Mouse (Mus musculus) forebrain, embryonic 10.5 days (tissue): ENCODE data around the gene Mcu. TPM values are rescaled to one million over a fixed set of nuclear protein-coding genes. Genes with fewer than 3 reads are reported as not detected.

Source experiments
- DNase-seq: peaks from one replicate; pipeline ENCODE4 v3.0.0-alpha.2; 2017; ENCODE audit warnings: low spot score; ENCODE audit errors: extremely low spot score
- H3K27ac ChIP-seq: fragments of 300-500 bp; sonication (generic); 2 replicates; pipeline ENCODE4 v1.5.1; 2016; ENCODE audit warnings: mild to moderate bottlenecking
- H3K27me3 ChIP-seq: fragments of 300-500 bp; sonication (generic); 2 replicates; pipeline ENCODE4 v1.6.1; 2016; ENCODE audit warnings: mild to moderate bottlenecking; ENCODE audit not compliant: poor library complexity, severe bottlenecking
- H3K36me3 ChIP-seq: fragments of 300-500 bp; sonication (generic); replicated peaks from 2 replicates; pipeline ENCODE4 v1.6.1; 2016; ENCODE audit warnings: mild to moderate bottlenecking, moderate library complexity
- H3K4me1 ChIP-seq: fragments of 300-500 bp; sonication (generic); 2 replicates; pipeline ENCODE4 v1.6.1; 2016
- H3K4me3 ChIP-seq: fragments of 300-500 bp; sonication (generic); 2 replicates; pipeline ENCODE4 v1.5.1; 2016; ENCODE audit warnings: mild to moderate bottlenecking, moderate library complexity
- H3K9me3 ChIP-seq: fragments of 300-500 bp; sonication (generic); 2 replicates; pipeline ENCODE4 v1.6.1; 2016; ENCODE audit warnings: mild to moderate bottlenecking, moderate library complexity
- WGBS: fragments of 180-500 bp; shearing (Covaris S2); methylation state at CpG from one replicate; pipeline ENCODE4 v1.1.7; 2016; 5-methylcytosine and 5-hydroxymethylcytosine counted together
- polyA plus RNA-seq: library from polyadenylated mRNA; unstranded; fragments of >200 nt; fragmentation: Nextera tagmentation; extraction: Ambion mirVana; gene quantifications from 2 replicates; pipeline ENCODE4 v1.2.1, GENCODE M21; 2016

Gene Mcu
- polyA plus RNA-seq, 1 experiment from 2014 or later: 19.1 TPM

DNA sequence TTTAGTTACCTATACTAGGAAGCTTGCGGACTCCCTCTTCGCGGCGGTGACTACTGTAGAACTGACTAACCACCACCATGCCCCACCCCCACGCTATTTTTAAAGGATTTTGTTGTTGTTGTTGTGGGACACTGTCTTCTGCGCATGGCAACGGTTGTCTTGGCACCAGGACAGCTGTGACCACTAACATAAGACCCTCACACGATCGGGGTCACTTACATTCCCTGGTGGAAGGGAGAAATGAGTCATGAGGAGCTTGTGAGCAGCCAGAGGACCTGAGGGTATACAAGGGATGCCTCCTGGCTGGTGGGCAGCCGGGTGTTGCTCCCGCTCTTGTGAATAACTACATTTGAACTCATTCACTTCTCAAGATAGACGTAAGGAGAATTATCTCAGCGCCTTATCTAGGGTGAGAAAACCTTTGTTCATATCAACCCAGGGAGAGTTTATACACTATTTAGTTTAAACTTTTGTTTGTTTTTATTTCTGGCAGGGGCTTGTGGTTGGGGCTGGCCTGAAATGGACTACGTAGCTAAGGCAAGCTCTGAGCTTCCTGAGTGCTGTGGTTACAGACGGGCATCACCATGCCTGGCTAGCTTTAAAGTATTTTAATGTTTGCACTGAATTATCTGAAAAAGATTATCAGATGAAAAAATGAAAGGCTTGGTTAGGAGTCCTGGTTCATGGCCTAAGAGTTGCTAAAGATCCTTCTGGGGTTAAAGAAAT lies 101.6 kb downstream of the Mcu start:
- Histone ChIP-seq H3K9me3 (no peaks in the 10 kb centered on the region; the same call in 1 of the 2 replicates), H3K27ac (no peak overlapping the region)
- 90% methylated on average over 15 of the region's 15 CpGs for WGBS

DNA sequence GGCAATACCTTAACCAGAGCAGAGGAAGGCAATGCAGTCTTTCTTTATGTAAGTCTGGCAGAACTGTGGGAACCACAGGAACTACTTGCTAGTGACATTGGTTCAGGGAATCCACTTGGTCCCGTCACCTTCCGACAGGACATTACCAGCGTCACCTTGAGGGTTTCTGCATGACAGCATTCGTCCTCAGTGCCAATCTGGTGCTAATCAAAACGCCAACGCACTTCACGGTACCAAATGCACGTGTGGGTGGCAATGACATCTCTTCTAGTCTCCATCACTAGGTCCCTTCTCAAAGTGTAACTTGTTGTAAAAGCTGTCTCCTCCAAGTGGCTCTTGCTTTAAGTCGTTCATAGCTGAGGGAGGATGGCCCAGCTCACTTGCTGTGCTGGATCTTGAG lies 104.3 kb downstream of the Mcu start:
- 92% methylated on average over 9 of the region's 9 CpGs for WGBS
- Histone ChIP-seq H3K4me3 (no peak overlapping the region), H3K27me3 (no peaks in the 10 kb centered on the region), H3K4me1 (peaks cover 27% of the 10 kb centered on the region), H3K36me3 (no peaks in the 10 kb centered on the region), H3K27ac (no peak overlapping the region), H3K9me3 (no peaks in the 10 kb centered on the region)
- no peak for DNase-seq

More for the DNA sequence above, 101.6 kb downstream of the Mcu start:
- Histone ChIP-seq H3K36me3 (no peaks in the 10 kb centered on the region), H3K4me3 (no peak overlapping the region), H3K4me1 (peaks cover 27% of the 10 kb centered on the region), H3K27me3 (no peaks in the 10 kb centered on the region)
- DNase-seq: no peak

DNA sequence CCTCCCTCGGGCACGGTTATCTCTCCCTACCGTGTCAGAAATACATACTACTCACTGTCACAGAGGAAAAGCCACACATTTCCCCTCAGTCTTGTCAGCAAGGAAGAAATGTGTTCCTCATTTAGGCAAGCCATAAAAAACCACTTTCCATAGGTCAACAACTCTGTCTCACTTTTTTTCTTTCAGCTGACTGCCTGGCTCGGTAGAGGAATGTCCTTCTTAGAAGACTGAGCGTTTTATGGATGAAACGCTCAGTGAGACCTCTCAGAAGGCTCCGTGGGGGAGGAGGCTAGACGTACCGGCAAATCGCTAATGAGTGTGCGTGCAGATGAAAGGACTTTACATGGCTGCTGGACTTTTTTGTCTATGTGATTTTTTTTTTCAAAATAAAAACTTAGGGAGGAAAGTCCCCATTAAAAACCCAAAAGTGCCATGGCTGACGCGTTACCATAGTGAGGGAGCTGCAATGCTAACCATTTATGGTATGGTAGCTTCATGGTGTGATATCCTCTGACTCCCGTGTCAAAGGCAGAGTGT lies 105.0 kb downstream of the Mcu start:
- Histone ChIP-seq H3K27ac (no peak overlapping the region), H3K4me1 (peaks cover 27% of the 10 kb centered on the region), H3K4me3 (no peak overlapping the region), H3K36me3 (no peaks in the 10 kb centered on the region), H3K9me3 (no peaks in the 10 kb centered on the region), H3K27me3 (no peaks in the 10 kb centered on the region)
- no peak for DNase-seq
- 70% methylated on average over 14 of the region's 14 CpGs for WGBS

DNA sequence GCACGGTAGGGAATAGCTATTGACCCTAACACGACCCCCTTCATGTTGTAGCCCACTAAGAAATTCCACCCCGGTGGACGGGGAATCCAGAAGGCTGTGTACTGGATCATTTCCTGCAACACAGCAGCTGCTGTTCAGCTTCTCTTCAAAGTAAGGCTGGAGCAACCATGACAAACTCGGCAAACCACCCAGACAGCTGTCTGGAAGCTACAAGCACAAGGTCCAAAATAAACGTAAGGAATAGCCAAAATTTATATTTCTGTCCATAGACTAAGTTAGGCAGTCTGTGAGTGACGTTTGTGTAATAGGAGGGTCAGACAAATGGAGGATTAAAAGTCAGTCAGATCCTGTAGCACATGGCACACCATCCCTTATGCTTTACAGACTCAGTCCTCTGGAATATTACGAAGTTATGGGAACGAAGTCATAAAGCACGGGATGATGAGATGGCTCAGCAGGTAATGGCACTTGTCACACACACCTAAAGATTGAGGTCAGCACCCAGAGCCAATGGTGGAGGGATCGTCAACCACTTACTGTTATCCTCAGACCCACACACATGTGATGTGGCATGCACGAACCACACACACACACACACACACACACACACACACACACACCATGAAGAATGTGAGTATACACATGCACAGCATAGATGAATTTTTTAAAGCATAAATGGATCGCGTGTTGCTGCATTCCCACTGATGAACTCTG lies 105.6 kb downstream of the Mcu start:
- Histone ChIP-seq H3K27ac (no peak overlapping the region), H3K36me3 (no peaks in the 10 kb centered on the region), H3K4me3 (no peak overlapping the region), H3K9me3 (no peaks in the 10 kb centered on the region), H3K4me1 (peaks cover 27% of the 10 kb centered on the region), H3K27me3 (no peaks in the 10 kb centered on the region)
- DNase-seq: no peak
- WGBS: 87% methylated on average over 14 of the region's 14 CpGs

DNA sequence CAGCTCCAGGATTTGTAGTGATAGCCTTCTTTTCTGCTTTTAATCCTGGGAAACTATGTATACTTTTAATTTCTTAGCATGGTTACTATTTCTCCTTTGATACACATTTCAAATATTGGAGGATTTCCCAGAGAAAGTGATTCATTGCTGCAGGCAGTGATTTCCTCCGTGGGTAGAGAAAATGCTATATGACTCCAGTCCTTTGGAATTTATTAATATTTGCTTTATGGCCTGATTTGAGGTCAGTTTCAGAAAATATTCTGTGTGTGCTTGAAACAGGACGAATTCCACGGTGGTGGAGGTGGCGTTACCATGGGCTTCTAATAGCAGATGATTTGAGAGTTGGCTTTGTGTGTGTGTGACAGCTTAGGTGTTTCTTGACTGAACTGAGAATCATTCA lies 107.3 kb downstream of the Mcu start:
- Histone ChIP-seq H3K4me1 (peaks cover 25% of the 10 kb centered on the region), H3K4me3 (no peak overlapping the region), H3K27me3 (no peaks in the 10 kb centered on the region), H3K27ac (no peak overlapping the region), H3K9me3 (no peaks in the 10 kb centered on the region), H3K36me3 (no peaks in the 10 kb centered on the region)
- WGBS: 89% methylated on average over 4 of the region's 4 CpGs
- DNase-seq: no peak

DNA sequence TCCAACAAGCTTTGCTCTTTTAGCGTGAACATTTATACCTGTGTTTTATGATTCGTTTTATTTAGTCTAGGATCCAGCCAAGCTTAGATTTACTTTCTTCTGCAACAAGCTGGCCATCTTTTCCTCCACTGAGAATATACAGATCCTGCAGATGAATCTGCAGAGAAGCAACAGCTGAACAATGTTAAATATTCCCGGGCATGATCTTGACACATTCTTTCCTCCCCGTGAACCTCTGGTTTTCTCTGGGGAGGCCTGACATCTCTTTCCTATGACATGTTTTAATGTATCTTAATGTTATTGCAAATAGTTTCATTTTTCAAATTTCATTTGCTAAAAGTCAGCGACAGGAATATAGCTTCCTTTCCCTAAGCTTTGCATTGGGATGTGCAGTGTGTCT lies 109.8 kb downstream of the Mcu start:
- WGBS: 90% methylated on average over 5 of the region's 5 CpGs
- no peak overlapping the region for H3K27ac ChIP-seq

DNA sequence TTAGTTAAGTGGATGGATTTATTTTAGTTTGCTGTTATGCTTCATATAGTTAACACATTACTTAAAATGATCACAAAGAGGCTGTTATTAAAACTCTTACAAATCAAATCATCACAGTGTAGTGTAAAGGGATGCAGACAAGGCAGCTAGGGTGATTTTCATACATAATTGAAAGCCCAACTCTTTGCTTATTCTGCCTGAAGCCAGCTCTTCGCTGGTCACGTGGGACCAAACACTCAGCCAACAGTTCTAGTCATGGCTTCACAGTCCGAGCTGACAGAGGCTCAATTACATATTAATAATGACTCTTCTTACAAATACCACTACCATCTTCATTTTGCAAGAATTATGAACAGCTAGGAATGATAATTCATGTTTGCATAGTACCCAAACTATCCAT lies 112.2 kb downstream of the Mcu start:
- H3K4me1 ChIP-seq: peaks cover 14% of the 10 kb centered on the region
- no peaks in the 10 kb centered on the region for H3K36me3 ChIP-seq
- no peak overlapping the region for H3K4me3 ChIP-seq
- H3K27me3 ChIP-seq: no peaks in the 10 kb centered on the region
- WGBS: 78% methylated on average over 3 of the region's 3 CpGs
- no peak for DNase-seq
- H3K27ac ChIP-seq: no peak overlapping the region
- H3K9me3 ChIP-seq: no peaks in the 10 kb centered on the region

More for the DNA sequence above, 109.8 kb downstream of the Mcu start:
- peaks cover 22% of the 10 kb centered on the region for H3K4me1 ChIP-seq
- H3K9me3 ChIP-seq: no peaks in the 10 kb centered on the region
- no peak for DNase-seq
- H3K36me3 ChIP-seq: no peaks in the 10 kb centered on the region
- no peaks in the 10 kb centered on the region for H3K27me3 ChIP-seq
- no peak overlapping the region for H3K4me3 ChIP-seq

DNA sequence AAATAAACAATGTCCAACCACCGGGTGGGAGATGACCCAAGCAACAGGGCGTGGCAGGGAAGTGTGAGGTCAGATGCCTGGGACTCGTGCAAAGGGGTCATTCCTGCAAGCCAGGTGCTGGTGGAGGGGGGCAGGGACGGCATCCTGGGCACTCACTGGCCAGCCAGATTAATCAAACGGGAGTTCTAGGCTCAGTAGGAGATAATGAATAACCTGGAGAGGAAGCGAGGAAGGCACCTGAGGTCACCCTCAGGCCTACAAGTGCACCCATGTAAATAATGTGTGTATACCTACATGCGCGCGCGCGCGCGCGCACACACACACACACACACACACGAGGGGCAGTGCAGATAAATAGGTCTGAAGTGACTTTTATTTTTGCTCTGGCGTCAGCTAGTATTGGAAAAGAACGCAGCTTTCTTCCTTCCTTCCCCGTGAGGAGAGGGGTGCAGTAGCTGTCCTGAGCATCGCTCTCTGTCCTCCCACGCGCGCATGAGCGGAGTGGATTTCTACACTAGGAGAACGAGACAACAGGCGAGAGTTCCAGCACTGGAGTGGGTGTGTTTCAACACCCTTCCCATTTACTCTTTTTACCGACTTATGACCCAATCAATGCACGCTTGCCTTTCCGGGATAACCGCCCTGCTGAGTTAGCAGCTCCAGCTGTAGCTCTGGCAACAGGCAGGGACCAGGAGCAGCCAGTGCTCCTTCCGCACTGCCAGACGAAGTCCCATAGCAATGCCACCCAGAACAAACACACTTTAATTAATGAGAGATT lies 112.9 kb downstream of the Mcu start:
- no peak for DNase-seq
- Histone ChIP-seq H3K4me3 (peak overlapping the region; percentile 20; the same call in 1 of the 2 replicates), H3K27ac (no peak overlapping the region), H3K4me1 (peaks cover 14% of the 10 kb centered on the region), H3K36me3 (no peaks in the 10 kb centered on the region), H3K27me3 (no peaks in the 10 kb centered on the region), H3K9me3 (no peaks in the 10 kb centered on the region)
- 57% methylated on average over 31 of the region's 31 CpGs for WGBS

DNA sequence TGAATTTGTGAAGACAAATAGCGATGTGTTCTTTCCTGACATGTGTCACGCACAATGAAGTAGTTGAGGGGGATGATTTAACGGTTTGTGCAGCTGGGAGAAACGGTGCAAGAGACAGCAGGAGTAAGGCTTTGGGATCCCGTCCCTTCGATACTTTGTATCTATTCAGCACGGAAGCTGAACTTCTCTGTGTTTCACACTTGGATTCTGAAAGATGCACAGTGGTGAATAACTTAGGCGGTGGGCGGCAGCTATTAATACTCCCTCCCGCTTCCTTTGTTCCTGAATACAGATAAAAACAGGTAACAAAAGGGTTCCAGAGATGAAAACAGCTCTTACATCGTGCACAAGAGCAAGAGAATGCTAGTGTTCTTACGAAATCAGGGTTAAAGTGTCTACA lies 114.1 kb downstream of the Mcu start:
- H3K27ac ChIP-seq: no peak overlapping the region
- no peaks in the 10 kb centered on the region for H3K9me3 ChIP-seq
- H3K4me1 ChIP-seq: peaks cover 14% of the 10 kb centered on the region
- WGBS: 86% methylated on average over 12 of the region's 12 CpGs
- DNase-seq: no peak
- H3K36me3 ChIP-seq: no peaks in the 10 kb centered on the region
- H3K27me3 ChIP-seq: no peaks in the 10 kb centered on the region
- H3K4me3 ChIP-seq: no peak overlapping the region

DNA sequence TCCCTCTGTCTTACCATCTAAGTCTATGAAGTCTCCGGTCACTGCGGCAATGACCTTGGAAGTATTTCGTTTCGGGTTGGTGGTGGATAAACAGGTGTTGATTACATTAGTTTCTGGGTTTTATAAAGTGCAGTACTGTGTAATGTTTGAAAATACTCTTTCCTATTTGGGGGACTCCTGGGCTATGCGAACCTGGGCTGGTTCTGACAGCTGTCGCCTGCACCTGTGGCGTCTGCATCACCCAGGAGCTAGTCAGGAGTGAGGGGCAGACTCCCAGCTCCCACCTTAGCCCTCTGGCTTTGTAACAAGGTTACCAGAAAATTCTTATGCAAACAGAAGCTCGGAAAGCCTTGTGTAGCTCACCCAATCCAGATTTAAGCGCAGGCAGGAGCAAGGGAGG lies 114.7 kb downstream of the Mcu start:
- Histone ChIP-seq H3K4me1 (peaks cover 14% of the 10 kb centered on the region), H3K27ac (no peak overlapping the region), H3K4me3 (no peak overlapping the region), H3K27me3 (no peaks in the 10 kb centered on the region), H3K9me3 (no peaks in the 10 kb centered on the region), H3K36me3 (no peaks in the 10 kb centered on the region)
- DNase-seq: no peak
- WGBS: 86% methylated on average over 9 of the region's 9 CpGs

DNA sequence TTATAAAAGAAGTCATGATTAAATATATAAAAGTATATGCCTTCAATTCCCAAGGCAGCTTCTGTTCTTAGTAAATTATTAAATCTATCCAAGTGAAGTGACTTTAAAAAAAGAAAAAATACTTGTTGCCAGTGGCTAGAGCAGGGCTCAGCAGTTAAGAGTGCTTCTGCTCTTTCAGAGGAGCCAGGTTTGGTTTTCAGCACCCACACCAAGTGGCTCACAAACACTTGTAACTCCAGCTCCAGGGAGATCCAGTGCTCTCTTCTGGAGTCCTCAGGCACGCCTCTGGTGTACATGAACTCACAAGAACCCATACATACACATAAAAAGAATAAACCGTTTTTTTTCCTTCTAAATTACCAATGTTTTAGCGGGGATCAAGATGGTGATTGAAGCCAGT lies 116.3 kb downstream of the Mcu start:
- no peak overlapping the region for H3K27ac ChIP-seq
- WGBS: 84% methylated on average over 3 of the region's 3 CpGs
- H3K4me3 ChIP-seq: no peak overlapping the region

DNA sequence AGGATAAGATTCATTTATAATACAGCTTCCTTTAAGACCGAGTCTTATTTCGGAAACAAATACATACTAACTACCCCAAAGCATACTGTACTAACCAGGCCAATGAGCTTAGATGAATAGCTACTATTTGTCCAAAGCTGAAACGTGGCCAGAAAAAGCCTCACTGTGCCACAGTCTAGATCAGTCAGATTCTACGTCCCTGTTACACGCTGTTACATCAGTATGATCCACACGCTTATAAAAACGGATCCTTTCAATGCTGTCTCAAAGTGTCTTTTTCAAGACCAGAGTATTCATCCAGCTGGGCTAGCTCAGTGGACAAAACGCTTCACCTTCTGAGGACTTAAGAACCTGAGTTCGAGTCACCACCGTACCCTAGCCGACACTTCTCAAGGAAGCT lies 119.5 kb downstream of the Mcu start:
- 0 out of 2 replicates have a peak, but pooled peaks cover 2% of the 10 kb centered on the region for H3K4me1 ChIP-seq
- no peak for DNase-seq
- no peak overlapping the region for H3K27ac ChIP-seq
- H3K4me3 ChIP-seq: no peak overlapping the region
- no peaks in the 10 kb centered on the region for H3K36me3 ChIP-seq
- peaks cover 1% of the 10 kb centered on the region; the same call in 1 of the 2 replicates for H3K9me3 ChIP-seq
- H3K27me3 ChIP-seq: no peaks in the 10 kb centered on the region
- 94% methylated on average over 11 of the region's 11 CpGs for WGBS

More for the DNA sequence above, 116.3 kb downstream of the Mcu start:
- Histone ChIP-seq H3K9me3 (no peaks in the 10 kb centered on the region), H3K27me3 (no peaks in the 10 kb centered on the region), H3K4me1 (peaks cover 14% of the 10 kb centered on the region), H3K36me3 (no peaks in the 10 kb centered on the region)
- no peak for DNase-seq
